Mouse (Mus musculus): Measurements from ENCODE around the gene Cyp4a10.

DNA sequence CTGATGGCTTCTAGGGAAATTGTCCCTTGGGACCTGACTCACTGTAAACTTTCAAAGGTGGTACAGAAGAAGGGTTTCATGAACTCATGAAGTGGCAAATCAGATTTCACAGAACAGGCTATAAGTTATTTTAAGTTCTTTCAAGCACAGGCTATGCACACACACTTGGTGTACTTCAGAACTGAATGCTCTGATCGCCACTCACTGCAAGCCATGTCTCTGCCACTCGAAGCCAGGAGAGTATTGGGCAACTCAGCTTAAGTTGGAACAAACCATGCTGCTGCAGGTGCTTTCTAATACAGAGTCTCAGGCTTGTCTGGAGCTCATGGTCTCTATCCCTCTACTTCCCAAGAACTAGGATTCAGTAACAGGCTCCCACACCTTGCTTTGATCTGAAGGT is 57.7 kb downstream of the Cyp4a10 start:
- TF ChIP-seq CEBPB (IDR thresholded peaks at IDR 0.05; ENCODE audit: low read depth) (no peak), CTCF (IDR thresholded peaks at IDR 0.05; ENCODE audit: control insufficient read depth, insufficient read depth, insufficient read length) (no peak)

Data from C2C12 (cell line).